Mouse (Mus musculus): Measurements from ENCODE around the gene Zfp956.
"Not testable (repeated sequence)": the region's sequence is repeated elsewhere in the genome, so short reads cannot be mapped to it uniquely, and the experiment has no call there.

The Zfp956 gene

DNA sequence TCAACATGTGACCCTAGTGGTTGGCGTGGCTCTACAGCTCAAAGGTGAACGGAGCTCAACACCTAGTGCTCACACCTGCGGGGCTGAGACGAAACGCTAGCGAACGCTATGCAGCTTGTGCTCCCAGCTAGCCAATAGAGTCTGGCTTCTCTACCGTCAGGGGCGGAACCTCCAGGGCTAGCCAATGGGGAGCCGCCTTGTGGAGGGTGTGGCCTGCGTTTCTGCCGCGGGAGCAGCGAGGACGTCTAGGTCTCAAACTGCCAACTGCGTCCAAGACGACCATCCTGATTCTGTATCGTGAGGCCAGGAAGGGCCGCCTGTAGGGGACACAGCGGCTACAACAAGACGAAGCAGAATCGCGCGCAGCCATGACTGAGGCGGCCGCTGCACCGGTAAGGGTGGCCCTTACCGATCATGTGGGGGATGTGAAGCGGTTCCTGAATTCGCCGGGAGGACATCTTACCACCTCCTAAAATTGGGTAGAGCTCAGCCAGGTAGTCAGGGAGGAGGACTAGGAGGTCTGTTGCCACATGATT is at the start of gene Zfp956:
Gene Zfp956 (plus strand): TSS at position 200 of the 536 bp plus-strand sequence.
- peak; percentile 96 to 97 for DNase-seq

DNA sequence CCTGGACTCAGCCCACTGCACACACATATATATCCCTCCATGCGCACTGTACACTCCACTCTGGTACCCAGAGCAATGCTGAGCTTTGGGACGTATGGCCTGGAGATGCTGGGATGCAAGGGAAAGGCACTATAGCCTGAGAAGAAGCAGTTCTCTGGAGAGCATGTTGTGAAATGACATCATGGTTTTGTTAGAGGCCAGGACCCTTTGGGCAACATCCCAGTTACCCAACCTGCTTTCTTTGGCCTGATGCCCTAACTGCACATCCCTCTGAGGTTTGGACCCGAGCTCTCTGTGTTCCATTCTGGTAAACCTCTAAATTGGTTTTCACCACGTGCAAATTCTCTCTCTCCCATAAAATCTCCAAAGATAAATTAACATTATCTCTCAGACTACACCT is 49.6 kb upstream of the Zfp956 start:
- peak; percentile 77 to 80 for DNase-seq

DNA sequence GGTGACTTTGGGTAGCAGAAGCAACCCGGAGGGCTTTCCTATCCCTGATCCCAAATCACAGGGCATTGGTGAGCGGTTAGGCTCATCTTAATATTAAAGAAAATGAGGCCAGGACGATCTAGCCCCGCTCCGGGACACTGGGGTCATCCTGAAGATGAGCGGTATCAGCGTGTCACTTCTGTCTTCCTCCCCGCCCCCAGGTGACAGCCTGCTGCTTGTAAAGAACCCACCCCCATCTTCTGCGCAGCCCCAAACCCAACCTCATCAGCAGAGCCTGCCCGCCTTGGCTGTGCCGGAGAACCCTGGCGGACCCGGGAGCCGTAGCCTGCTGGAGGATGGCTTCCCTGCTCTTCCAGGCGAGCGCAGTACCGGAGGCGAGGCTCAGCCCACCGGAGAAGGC is 48.8 kb upstream of the Zfp956 start:
- DNase-seq, result peak in 1 of 2 experiments; percentile 28

GRCm38 (mm10) chr6:47904917-47905695 is 48.1 kb upstream of the Zfp956 start:
- DNase-seq, result no peak

DNA sequence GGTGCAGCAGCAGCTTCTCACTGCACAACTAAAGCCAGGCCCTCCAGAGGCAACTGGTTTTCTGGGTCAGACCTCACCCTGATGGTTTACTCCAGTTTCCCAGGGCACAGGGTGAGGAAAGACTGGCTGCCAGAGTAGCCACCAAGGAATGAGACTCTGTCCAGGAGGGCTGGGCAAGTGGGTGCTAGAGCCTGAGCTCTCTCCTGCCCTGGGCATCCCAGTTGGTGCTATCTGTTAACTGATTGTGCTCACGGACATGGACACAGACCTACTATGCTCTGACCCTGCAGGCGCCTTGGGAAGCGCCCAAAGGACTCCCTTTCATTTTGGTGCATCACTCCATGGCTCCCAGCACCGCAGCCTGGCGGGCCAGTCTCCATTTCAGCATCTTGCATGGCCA is 46.9 kb upstream of the Zfp956 start:
- no peak for DNase-seq

DNA sequence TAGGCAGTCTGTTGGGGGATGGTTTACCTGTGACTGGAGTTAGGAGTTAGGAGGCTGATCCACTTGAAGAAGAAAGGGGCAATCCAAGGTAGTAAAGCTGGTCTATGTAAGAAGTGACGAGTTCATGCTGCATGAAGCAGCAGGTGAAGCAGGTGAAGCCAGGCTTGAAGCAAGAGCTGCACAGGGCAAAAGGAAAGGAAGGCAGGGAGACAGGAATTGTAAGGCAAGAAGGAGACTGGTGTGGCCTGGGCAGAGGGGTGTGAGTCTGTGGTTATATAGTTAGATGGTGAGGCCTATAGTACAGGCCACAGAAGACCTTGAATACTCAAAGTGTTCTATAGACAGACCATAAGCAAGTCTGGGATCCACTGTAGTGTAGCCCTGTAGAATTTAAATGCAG is 44.2 kb upstream of the Zfp956 start:
- no peak for DNase-seq

GRCm38 (mm10) chr6:47911650-47912049 is 41.5 kb upstream of the Zfp956 start:
- no peak for DNase-seq

- DNase-seq, result no peak
Measured at GRCm38 (mm10) chr6:47912991-47913390, 40.2 kb upstream of the Zfp956 start.

- DNase-seq, result no peak
Measured at GRCm38 (mm10) chr6:47917051-47917450, 36.1 kb upstream of the Zfp956 start.

DNA sequence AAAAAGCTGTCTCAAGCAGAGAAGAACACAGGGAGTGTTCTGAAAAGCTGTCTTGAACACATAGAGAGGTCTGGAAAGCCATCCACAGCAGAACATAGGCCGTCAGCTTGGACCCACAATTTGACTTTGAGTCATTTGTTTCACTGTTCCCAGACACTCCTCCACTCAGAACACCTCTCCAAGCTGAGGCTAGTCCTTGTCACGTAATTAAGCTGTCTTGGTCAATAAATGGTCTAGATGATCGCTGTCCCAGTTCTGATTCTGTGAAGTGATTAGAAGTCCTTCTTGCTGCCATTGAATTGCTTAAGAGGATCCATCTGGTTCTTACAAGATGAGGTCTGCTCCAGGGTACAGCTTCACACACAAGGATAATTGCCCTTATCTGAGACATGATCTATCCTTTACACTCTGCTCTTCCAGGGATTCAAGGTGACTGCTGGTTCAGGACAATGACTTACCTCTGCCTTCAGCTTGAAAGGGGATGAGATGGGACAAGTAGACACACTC is 34.4 kb upstream of the Zfp956 start:
- DNase-seq, result no peak

DNA sequence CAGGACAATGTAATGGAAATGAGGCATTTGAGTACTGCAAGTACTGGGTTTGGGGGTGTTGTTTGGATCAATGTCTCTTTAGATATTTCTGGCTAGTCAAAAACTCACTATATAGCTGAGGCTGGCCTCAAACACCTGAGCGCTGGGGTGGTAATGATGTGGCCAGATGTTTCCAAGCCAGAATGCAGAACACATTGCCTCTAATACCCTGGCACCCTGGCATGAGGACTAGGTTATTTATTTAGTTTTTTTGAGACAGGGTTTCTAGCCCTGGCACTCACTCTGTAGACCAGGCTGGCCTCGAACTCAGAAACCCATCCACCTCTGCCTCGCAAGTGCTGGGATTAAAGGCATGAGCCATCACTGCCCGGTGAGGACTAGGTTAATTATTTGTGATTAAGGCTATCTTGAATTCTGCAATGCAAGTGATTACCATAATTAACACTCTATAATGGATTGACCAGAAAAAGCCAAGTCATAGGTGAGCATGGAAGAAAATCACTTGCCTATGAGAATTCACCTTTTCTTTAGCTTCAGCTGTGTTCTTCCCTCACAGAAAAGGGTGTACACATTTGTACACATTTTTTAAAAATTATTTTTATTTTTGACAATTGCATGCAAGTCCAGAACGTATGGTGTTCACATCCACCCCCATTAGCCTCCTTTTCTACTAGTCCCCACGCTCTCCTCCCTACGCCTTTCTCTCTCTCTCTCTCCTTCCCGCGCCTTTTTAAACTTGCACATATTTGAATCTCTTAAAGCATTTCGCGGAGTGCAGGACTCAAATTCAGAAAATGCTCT is 33.3 kb upstream of the Zfp956 start:
- DNase-seq, result no peak

DNA sequence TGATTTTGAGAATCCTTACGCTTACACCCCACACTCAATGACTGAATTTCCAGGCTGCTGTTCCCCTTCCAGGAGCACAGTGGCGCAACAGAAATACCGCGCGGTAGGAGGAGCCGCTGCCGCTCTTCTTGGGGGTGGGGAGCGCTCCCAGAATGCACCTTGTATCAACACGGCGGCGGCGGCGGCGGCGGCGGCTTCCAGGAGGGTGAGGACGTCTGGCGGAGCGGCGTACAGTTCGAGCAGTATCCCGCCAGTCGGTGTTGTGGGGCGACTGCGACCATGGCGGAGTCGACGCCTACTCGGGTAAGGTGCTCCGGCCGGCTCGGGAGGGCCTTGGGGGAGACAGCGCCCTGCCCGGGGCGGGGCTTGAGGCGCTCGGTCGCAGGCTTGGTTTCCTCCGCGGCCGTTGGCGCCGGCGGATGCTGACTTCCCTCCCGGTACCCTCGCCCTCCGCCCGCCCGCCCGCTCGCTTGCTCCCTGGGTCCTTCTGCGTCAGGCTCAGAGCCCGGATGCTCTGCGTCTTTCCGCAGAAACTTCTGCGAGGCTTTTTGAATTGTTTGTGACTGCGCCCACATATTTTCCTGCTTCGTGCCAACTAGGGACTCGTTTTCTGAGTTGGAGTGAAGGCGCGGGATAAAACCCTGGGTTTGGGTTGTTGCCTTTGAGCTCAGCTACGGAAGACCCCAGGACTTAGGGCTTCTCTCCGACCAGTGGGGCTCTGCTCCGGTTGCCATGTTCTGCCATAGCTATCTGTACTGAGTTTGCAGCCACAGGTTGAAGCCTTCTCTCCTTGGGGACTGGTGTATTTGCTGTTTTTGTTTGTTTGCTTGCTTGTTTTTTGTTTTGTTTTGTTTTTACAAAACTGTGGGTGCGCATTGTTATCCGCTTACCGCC is 32.5 kb upstream of the Zfp956 start, which contains the start of gene Zfp212:
Gene Zfp212 (plus strand): TSS at position 30 of the 894 bp plus-strand sequence.
- peak; percentile 91 to 93 for DNase-seq

DNA sequence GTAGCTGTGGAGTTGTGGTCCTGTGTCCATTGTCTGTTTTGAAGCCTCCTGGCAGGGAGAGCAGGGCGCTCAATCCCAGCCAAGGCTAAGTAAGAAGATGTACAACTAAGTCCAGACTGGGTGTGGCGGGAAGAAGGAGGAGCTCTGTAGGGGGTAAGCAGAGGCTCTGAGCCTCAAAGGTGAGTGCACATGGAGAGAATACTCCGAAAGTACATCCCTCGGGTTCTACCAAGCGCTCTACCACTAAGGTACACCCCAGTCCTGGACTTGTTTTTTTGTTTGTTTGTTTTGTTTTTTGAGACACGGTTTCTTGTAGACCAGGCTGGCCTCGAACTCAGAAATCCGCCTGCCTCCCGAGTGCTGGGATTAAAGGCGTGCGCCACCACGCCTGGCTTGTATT is 10.7 kb upstream of the Zfp956 start:
- no peak for DNase-seq

DNA sequence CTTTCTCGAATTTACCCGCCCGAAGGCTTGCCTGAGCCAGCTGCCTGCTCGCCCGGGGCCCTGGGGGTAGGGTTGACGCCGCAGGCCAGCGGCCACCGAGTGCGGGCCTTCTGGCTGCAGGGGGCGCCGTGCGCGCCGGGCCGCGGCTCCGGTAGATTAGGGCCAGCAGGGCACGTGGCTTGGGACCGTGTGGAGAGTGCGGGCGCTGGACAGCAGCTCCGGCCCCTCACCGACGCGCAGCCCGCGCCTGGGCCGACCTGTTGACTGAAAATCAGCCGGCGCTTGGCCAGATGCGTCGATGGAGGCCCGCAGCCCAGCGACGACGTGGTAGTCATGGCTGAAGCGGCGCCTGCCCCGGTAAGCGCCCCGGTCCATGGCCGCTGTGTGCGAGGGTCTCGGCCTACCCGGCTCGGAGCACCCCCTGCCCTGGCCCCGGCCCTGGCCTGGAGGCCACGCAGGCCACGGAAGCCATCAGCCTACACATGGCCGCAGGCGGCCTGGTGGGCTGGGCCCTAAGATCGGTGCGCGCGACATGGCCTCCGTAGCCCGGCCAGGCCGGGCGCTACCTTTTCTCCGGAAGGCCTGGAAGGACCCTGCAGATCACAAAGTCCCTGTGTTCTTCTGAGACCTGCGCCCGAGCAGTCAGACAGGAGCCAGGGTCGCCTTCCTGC is 10.0 kb upstream of the Zfp956 start:
- DNase-seq, result peak; percentile 74 to 82

GRCm38 (mm10) chr6:47943721-47944120 is 9.5 kb upstream of the Zfp956 start:
- no peak for DNase-seq

- no peak for DNase-seq
Measured at GRCm38 (mm10) chr6:47947388-47947787, 5.8 kb upstream of the Zfp956 start.

GRCm38 (mm10) chr6:47954425-47954824 is 1.2 kb downstream of the Zfp956 start:
- DNase-seq, result no peak

DNA sequence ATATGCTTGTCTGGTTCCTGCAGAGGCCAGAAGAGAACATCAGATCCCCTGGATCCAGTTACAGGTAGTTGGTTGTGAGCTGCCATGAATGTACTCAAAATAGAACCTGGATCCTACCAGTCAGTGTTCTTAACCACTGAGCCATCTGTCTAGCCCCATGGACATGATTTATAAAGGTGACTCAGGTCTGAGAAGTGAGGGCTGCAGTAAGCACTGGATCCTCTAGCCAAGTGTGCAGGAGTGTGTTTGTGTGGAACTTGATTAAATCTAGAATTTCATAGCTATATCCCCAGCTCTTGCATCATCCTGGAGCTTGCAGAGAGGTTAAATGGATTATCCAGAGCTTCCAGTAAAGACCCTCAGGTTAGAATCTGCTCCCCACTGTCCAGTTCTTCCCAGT is 4.6 kb downstream of the Zfp956 start:
- no peak for DNase-seq

GRCm38 (mm10) chr6:47960685-47961421 is 7.7 kb downstream of the Zfp956 start:
- DNase-seq, result no peak

GRCm38 (mm10) chr6:47963051-47963450 is 9.9 kb downstream of the Zfp956 start:
- DNase-seq, result no peak

GRCm38 (mm10) chr6:47968166-47968565 is 15.0 kb downstream of the Zfp956 start:
- DNase-seq, result not testable (repeated sequence)

All from cerebellum, postnatal 25 days (tissue).